Mouse (Mus musculus): ENCODE measurements around the gene Plekhm1. TPM values are rescaled to one million over a fixed set of nuclear protein-coding genes. Genes with fewer than 3 reads are reported as not detected.
A peak's percentile ranks its signal among the peaks of the same experiment; 100 is the strongest.

Plekhm1 gene
- total RNA-seq, 1 experiment from 2014 or later: 17.4 TPM

DNA sequence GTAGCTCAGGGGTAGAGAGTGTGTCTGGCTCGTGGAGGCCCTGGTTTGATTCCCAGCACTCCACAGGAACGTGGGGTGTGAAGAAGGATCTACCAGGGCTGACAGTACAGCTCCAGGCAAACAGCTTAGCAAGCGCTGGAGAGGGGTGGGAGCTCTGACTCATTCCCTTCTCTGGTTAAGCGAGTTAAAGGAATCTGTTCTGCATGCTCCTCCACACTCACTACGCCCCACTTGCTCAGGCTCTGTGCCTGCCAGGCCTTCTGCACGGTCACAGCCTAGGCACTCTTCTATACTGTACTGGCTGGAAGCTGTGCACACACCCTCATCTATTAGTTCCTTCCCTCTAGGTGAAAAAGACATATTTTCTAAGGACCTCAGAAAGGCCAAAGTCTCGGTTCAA is 18.5 kb downstream of the Plekhm1 start:
- no peak for DNase-seq

DNA sequence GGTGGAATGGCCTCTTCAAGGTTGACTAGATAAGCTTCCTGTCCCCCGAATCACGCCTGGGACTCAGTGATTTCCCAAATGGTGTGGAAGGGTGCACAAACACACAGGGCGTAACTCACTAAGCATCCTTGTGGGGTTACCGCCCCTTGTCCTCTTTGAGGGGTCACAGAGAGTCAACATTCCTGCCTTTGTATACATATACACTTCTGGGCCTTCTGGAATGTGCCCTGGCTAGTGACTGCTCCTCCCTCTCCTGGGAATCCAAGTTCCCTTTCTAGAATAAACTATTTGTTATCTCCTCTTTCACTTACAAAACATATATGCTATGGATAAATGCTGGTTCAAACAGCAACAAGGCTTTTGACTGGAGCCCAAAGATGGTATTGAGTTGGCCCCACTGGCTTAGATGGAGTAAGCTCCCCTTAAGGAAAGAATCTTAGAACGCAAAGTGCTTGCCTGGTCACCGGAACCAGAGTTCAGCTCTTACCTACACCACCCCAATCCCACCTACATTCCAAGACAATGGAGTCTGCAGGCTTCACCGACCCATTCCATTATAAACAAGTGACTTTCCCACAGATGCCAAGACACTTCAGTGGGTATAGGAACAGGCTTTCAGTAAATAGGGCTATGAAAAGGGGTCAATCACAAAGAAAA is 24.5 kb downstream of the Plekhm1 start:
- no peak for DNase-seq

DNA sequence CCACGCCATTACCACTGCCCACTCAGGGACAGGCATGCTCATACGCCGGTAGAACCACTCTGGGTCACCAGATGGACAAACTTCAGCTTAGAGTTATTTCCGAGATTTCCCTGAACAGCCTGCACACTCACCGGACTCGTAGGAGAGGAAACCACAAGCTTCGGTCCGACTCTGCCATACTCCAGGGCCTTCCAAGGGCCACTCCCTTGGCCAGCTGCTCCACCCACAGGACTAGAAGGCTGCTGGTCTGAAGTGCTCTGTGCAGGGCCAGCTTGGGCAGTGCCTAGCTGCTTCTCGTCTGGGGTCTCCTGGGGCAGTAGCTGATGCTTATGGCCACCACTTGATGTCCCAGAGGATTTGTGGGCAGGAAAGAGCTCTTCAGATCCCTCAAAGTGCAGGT is 25.7 kb downstream of the Plekhm1 start:
- no peak for DNase-seq

DNA sequence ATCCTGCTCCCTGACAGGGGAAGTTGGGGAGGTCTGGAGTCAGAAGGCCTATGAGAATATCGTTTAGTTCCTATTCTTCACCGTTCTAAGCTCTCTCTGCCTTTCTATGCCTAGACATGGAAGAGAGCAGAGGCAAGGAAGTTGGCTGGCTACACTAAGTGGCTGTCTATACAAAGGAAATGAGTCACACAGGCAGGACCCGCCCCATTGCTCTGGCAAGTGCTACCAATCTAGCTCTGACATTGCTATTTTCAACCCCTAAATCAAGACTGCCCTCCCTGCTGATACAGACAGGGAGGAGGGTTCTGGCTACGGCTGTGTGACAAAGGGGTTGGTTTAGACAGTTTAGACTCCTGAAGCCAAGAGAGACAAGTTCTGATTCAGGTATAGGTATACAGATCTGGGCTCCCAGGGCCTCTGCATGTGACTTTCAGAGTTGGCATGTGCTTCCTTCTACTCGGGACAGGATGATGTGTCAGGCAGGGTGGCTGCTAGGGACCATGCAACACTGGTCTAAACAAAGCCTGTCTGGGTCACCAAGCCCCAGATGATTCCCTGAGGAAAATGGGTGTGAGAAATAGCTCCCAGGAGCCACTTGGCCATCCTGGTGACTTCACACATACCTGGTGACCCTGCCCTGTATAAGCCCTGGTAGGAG is 30.4 kb downstream of the Plekhm1 start:
- peak; percentile 83 for DNase-seq

DNA sequence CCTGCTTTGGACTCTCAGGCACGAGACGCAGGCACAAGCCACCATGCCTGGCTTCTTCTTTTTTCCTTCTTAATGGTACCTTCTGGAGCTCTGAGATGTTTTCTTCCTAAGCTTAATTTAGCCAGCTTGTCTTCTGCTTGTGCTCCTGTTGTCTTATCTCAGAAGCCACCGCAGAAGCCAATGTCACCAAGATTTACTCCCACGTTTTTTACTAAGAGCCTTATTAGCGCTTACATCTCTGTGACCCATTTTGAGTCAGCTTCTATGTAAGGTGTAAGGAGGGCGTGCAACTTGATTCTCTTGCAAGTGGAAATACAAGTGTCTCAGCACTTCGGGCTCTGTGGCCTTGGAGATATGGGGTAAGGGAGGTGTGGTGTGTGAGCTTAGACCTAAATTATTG is 31.0 kb downstream of the Plekhm1 start:
- no peak for DNase-seq

DNA sequence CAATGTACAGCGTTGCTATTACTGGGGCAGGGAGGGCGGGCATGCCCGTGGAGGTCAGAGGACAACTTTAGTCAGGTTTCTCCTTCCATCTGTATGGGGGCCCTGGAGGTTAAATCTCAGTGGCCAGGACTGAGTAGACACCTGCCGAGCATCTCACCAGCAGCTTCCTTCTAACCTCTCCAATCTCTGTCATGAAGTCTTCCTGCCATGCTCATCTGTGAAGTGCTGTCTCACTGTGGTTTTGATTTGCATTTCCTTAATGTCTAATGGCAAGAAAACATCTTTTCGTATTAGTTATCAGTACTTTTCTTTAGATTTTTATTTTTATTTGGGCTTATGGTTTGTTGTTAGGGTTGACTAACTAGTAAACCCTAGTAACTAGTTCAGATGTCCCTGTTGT is 32.0 kb downstream of the Plekhm1 start:
- DNase-seq: no peak

DNA sequence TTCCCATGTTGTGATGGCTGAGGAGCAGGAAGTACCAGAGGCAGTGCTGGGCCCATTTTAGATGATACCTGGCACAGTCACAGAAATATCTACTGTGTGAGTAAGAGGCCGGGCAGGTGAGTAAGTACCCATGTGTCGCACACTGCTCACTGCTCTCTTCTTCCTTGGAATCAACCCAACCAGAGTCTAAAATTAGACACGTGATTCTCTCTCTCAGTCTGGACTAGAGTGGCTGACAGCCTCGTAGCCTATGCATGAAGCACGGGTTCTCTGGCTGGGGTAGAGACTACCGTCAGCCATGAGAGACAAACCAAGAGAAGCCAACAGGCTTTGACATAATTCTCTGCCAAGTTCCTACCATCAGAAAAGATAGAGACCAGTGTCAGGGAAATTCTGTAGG is 34.1 kb downstream of the Plekhm1 start:
- no peak for DNase-seq

DNA sequence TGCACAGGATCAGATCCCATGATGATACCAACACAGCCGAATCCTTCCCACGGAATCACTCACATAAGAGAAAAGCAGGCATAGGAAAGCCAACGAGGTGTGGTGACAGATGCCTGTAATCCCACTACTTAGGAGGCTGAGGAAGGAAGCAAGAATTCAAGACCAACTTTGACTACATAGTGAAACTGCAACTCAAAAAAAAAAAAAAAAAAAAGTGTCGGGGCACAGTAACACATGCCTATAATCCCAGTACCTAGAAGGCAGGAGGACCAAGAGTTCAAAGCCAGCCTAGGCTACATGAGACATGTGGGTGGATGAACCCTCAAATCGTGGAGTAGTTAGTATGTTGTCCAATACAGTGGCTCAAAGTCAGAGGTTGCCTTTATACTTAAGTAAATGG is 36.7 kb downstream of the Plekhm1 start:
- no peak for DNase-seq

DNA sequence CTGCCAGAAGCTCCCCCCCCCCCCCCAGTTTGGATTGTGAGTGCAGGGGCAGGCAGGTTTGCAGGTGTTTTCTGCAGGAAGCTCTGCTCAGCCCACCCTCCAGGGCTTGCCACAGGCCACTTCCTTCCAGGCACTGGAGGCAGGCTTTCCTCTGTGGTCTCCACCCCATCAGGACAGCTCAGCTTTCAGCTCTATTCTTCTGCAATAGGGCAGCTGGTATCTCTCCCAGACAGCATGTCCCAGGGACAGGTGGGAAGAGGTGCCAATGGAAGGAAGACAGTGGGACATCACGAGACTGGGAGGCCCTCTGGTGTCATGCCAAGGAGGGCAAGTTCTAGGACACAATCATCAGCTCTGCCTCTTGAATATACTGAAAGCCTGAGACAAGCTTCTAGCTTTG is 37.2 kb downstream of the Plekhm1 start:
- DNase-seq: no peak

DNA sequence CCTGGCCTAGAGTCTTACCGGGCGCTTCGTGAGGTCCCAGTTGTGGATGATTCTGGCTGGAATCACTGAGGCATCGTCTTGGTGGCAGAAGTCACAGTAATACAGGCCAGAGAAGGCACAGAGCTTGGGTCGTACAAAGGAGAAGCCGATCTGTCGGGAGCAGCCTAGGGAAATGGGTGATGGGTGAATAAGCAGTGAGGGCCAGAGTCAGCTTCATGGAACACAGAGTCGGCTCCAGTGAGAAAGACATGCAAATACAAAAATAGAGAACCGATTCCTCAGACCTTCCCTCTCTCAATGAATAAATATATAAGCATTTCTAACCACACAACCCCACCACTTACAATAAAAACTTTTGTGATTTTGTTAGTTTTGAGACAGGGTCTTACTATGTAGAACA is 38.6 kb downstream of the Plekhm1 start:
- no peak for DNase-seq

DNA sequence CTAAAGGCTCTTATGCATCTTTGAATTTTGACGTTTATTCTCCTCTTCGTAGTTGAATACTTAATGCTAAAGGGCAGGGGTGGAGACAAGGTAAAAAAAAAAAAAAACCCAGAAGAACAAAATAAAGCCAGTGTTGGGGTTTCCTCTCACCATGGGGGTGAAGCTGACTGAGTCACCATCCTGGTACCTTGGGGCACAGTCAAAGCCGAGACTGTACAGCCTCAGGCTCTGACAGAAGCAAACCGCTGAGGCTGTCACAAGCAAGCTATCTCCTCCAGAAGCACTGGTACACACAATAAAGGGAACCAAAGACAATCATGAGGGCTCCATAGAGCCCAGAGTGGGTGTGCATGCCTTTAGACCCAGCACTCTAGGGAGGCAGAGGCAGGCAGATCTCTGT is 39.9 kb downstream of the Plekhm1 start:
- DNase-seq: no peak

DNA sequence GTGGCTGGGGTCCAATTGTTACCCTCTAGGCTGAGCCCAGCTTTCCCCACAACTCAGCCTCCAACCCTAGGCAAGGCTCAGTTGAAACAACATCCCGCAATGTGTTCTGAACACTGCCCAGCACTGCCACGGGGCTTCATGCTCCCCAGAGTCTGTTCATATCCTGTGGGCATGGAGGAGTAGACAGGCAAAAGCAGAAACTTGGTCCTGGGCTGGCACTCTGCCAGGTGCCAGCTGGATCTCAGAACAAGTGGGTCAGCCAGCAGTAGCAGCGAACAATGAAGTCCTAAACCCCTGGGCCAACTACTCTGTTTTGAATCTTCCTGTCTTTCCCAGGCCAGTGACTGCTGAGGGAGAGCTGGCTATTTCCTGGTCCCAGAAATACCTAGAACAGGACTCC is 40.4 kb downstream of the Plekhm1 start:
- peak; percentile 57 for DNase-seq

DNA sequence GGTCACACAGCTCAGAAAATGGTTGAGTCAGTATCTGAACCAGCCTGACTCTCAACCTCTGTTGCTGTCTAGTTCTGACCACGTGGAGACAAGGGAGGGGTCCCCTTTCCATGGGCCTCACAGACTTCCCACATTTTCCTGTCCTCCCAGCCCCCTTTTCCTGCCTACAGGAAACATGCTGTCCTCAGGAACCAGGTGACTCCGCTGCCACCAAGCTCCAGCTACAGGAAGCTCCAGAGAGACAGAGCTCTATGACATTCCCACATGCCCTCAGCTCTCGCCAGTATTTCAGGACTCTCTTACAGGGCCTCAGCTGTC is 41.3 kb downstream of the Plekhm1 start:
- peak; percentile 59 for DNase-seq

DNA sequence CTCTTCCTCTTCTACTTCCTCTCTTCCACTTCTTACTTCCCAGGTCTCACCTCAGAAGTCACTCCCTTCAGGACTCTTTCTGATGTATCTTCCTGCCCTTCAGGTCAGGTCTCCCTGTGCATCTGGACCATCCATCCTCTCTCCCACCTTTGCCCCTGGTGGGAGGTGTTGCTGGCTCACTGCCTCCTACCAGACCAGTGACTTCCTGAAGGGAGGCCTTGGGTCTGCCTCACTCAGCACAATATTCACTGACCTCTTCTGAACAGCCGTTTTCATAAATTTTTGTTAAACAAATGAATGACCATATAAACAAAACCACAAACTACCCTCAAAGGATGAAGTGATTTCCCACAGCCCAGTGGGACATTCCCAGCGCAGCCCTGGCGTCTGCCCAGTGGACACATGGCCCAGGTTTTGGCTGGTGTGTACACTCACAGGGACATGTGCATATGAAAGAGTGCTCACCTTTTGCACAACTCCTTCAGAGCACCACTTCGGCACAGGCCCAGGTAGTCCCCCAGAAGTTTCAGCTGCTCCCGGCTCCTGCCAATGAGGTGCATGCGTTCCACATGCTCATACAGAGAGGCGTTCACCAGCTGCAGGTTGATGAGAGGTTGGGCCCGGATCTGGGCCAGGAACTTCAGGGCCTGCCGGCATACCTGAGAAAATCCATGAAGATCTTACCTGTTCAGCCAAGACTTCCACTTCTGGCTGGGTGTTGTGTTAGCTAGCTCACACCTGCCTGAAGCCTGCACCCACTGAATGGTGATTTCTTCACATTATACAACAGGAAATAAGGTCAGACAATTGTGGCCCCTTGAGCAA is 41.9 kb downstream of the Plekhm1 start:
- DNase-seq: no peak

DNA sequence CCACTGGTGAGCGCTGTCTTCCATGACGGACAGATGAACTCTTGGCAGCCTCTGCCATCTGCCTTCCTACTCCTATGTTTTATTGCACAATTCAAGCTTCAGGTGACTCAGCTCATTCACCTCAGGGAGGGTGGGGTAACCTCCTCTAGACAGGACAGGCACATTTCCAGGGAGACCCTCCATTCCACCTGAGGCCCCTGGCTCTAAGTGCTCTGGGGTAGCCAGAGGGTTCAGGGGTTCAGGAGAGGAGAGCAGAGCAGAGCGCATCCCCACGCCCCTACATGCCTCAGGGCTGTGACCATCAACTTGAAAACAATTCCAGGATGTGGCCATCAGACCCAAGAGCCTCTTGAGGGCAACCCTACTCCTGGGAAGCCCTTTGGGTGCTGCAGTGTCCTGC is 47.0 kb downstream of the Plekhm1 start:
- no peak for DNase-seq

DNA sequence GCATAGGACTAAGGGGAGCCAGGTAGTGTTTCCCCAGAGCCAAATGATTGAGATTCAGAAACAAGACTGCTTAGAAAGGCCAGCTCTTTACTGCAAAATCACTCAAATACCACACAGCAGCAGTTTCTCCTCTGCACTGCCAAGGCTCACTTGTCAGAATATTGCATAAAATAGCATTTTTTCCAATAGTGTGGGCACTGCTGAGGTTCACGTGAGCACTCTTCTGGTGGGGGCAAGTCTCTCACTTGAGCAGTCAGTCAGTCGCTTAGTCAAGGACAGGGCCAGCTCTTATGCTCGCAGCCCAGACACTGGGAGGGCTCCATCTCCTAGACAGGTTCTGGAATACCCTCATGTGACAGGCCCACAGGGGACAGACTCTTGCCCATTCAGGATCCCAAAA is 47.5 kb downstream of the Plekhm1 start:
- no peak for DNase-seq

DNA sequence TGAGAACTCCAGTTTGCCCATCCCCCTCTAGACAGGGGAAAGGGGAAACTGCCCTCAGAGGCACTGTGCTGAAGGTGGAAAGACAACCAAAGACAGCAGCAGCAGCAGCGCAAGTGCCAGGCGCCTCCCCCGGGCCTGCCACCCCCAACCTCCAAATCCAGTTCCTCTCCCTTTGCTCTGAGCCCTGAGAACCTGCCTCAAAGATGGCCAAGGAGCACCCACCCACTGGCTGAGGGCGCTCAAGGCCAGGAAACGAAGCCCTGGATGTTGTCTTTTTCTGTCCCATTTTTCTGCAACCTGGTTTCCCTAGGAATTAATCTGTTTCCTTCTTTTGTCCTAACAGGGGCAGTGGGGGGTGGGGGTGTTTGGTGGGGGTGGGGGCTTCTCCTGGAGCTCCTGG is 48.2 kb downstream of the Plekhm1 start:
- no peak for DNase-seq

DNA sequence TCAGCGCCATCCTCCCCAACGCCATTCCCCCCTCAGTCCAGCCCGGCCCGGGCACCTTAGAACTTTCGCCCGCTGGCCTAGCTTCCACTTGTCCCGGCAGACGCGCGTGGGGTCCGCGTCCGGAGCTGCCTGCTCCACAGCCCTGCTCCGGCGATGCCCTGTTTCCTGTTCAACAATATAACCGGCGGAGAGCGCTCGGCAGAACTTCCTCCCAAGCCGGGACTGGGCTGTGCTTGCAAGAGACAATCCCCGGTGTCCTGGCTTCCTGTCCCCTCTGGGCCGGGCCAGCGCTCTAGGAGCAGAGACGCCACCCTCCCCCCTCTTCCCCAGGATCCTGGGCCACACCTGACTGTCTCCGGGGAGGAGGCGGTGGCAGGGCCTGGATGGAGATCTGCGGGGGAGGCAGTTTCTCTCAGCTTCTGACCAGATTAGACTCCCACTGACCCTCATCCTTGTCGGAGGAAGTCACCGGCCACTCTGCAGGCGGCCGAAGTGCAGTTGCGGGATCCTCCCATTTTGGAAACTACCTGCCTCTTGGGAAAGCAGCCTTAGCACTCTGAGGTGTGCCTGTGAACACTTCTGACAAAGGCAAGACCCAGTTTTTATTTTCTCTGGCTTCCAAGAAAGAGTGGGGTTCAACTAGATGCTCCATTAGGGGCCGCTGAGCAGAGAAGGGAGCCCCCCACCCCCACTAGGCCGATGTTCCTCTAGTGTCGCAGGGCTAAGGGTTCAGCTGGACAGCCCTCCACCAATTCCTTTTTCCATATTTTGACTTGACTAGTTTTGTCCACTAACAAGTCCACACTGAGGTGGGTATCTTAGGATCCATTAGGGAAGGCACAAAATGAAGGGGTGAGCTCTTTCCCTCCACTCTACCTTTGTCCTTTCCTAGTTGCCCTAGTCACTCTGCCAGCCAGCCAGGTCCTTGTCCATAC is 49.0 kb downstream of the Plekhm1 start, which contains the start of gene Arhgap27:
Arhgap27 (minus strand) TSS at position 479 of the 935 bp plus-strand sequence.
- peak; percentile 86 for DNase-seq

DNA sequence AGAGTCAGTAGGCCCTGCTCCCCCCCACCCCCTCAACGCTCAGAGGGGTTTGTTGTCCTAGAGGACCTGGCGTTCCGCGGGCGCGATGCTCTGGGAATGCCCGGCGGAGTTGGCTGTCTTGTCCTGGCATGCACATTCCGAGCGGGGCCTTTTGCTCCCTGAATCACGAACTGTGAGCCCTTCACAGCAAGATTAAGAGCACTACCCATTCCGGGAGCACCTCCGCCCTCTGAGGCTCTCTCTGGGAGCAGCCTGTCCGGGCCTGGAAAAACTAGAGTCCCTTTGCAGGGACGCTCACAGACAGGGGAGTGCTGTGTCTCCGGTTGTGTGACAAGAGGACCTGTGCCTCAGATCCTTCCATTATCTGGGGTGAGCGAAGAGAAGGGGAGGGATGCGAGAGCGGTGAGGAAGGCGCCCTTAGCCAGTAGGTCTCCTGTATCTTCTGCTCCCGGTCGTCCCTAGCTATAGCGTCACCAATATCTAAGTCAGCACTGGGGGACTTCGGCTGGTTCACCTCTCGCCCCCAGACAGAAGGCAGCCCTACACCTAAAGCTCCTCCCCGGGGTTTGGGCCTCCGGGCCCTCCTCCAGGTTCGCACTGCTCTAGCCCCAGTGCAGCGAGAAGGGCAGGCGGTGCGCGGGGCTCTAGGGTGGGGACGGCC is 49.8 kb downstream of the Plekhm1 start:
- DNase-seq: no peak

DNA sequence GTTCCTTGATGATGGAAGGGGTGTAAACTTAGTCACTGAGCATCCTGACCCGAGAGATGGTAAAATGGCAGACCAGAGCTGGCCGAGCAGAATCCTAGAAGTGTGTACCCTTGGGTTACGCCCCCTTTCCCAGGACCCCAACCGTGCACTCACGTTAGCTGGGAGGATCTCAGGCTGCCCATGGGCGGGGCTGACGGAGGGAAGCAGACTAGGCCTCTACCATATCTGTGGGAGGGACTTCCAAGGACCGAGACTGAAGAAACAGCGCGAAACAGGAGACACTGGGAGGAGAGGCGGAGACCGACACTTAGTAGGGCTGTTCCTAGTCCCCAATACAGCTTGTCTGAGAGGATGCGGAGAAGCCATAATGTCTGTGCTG is 50.4 kb downstream of the Plekhm1 start:
- no peak for DNase-seq

DNA sequence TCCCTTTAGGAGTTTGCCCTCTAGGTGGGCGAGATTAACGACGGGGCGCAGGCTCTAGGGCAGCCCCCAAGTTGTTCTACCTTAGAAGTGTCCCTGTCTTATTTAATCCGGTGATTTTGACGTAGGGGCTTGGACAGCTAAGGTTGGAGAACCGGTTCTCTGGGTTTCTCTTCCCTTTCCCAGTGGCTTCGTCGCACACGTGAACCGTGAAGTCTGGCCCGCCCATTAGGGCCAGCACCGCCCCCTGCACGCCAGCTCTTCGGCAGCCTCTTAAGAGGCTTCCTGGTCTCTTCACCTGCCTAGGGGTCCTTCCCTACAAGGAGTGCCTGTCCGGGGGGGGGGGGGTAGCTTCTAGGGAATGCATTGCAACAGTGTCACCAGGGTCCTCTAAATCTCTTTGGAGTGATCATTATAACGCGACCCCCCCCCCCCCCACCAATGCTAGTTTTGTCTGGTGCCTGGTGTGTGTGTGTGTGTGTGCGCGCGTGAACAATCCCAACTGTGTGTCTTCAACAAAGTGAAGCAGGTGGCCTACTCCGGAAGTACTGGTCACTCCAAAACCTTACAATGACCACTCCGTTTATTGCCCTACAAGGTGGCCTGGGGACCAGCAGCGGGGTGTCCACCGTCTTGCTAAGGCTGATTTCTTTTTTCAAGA is 51.0 kb downstream of the Plekhm1 start:
- DNase-seq: no peak
